Mouse (Mus musculus) stomach, embryonic 14.5 days (tissue): ENCODE results near the gene Park7. TPM values are rescaled to one million over a fixed set of nuclear protein-coding genes. Genes with fewer than 3 reads are reported as not detected.

Source experiments
- ATAC-seq: fragments of 200-750 bp; cut with Nextera tagmentation; 2 replicates; pipeline ENCODE4 v1.8.0; 2017; ENCODE audit warnings: low read depth, moderate TSS enrichment; ENCODE audit not compliant: insufficient number of reproducible peaks, insufficient read depth, low FRiP score
- H3K27ac ChIP-seq: fragments of 300-500 bp; sonication (generic); 2 replicates; pipeline ENCODE4 v1.5.1; 2014; ENCODE audit warnings: mild to moderate bottlenecking, low read length, moderate library complexity, mixed read lengths
- H3K27me3 ChIP-seq: fragments of 300-500 bp; sonication (generic); 2 replicates; pipeline ENCODE4 v1.6.1; 2014; ENCODE audit warnings: low read length, control low read depth, mixed read lengths; ENCODE audit not compliant: control insufficient read depth, insufficient read depth
- H3K36me3 ChIP-seq: fragments of 300-500 bp; sonication (generic); 2 replicates; pipeline ENCODE4 v1.6.1; 2014; ENCODE audit warnings: mild to moderate bottlenecking, control low read depth, low read length, moderate library complexity, mixed read lengths; ENCODE audit not compliant: control insufficient read depth, insufficient read depth
- H3K4me1 ChIP-seq: fragments of 300-500 bp; sonication (generic); 2 replicates; pipeline ENCODE4 v1.6.1; 2014; ENCODE audit warnings: low read length, control low read depth, mixed read lengths; ENCODE audit not compliant: control insufficient read depth, insufficient read depth
- H3K4me2 ChIP-seq: fragments of 300-500 bp; sonication (generic); replicated peaks from 2 replicates; pipeline ENCODE4 v1.6.1; 2014; ENCODE audit warnings: low read depth, low read length, control low read depth
- H3K4me3 ChIP-seq: fragments of 300-500 bp; sonication (generic); 2 replicates; pipeline ENCODE4 v1.5.1; 2014; ENCODE audit warnings: low read depth, low read length, control low read depth
- H3K9ac ChIP-seq: fragments of 300-500 bp; sonication (generic); replicated peaks from 2 replicates; pipeline ENCODE4 v1.6.1; 2014; ENCODE audit warnings: low read depth, mild to moderate bottlenecking, control low read depth, low read length, moderate library complexity, mixed read lengths
- H3K9me3 ChIP-seq: fragments of 300-500 bp; sonication (generic); 2 replicates; pipeline ENCODE4 v1.6.1; 2016; ENCODE audit warnings: low read depth, low read length, control low read depth; ENCODE audit not compliant: control insufficient read depth
- WGBS: fragments of 180-500 bp; shearing (Covaris S2); extraction: QIAGEN DNeasy Blood & Tissue Kit; methylation state at CpG from one replicate; pipeline ENCODE4 v1.1.7; 2014; 5-methylcytosine and 5-hydroxymethylcytosine counted together
- polyA plus RNA-seq: library from polyadenylated mRNA; unstranded; fragments of >200 nt; fragmentation: Nextera tagmentation; extraction: Ambion mirVana; gene quantifications from 2 replicates; pipeline ENCODE4 v1.2.1, GENCODE M21; 2014

Park7 gene
- polyA plus RNA-seq, 1 experiment from 2014 or later, result 440 TPM

GRCm38 (mm10) chr4:150853680-150854461, 60.4 kb downstream of the Park7 start, which contains the start of gene Errfi1:
Errfi1 (plus strand) TSS chr4:150853919.
- Histone ChIP-seq H3K36me3 (no peaks in the 10 kb centered on the region), H3K27me3 (no peaks in the 10 kb centered on the region), H3K4me1 (no peaks in the 10 kb centered on the region), H3K4me2 (peak within 1 kb of the TSS; percentile 52), H3K9ac (peak within 1 kb of the TSS; percentile 87; the same call in 1 of the 2 replicates), H3K4me3 (peak within 1 kb of the TSS; percentile 81), H3K9me3 (no peaks in the 10 kb centered on the region), H3K27ac (peak within 1 kb of the TSS; percentile 69)
- 46% methylated on average over 13 of the region's 13 CpGs for WGBS
- peak; percentile 71; the same call in 1 of the 2 replicates for ATAC-seq

GRCm38 (mm10) chr4:150852479-150852878, 61.8 kb downstream of the Park7 start:
- H3K27me3 ChIP-seq, result no peaks in the 10 kb centered on the region
- no peaks in the 10 kb centered on the region for H3K36me3 ChIP-seq
- H3K4me3 ChIP-seq, result no peak overlapping the region
- H3K4me2 ChIP-seq, result no peak overlapping the region
- peak overlapping the region; percentile 53; the same call in 1 of the 2 replicates for H3K27ac ChIP-seq
- no peak overlapping the region for H3K9ac ChIP-seq
- no peaks in the 10 kb centered on the region for H3K9me3 ChIP-seq
- no peaks in the 10 kb centered on the region for H3K4me1 ChIP-seq
- no peak for ATAC-seq
- WGBS, result 64% methylated on average over 4 of the region's 4 CpGs

- Histone ChIP-seq H3K4me2 (no peak overlapping the region), H3K9me3 (no peaks in the 10 kb centered on the region), H3K9ac (no peak overlapping the region), H3K36me3 (no peaks in the 10 kb centered on the region), H3K4me3 (no peak overlapping the region), H3K27me3 (no peaks in the 10 kb centered on the region), H3K4me1 (no peaks in the 10 kb centered on the region), H3K27ac (no peak overlapping the region)
- WGBS, result 38% methylated on average over 8 of the region's 8 CpGs
- no peak for ATAC-seq
Measured at GRCm38 (mm10) chr4:150852045-150852444, 62.2 kb downstream of the Park7 start.

- Histone ChIP-seq H3K9ac (no peak overlapping the region), H3K9me3 (no peaks in the 10 kb centered on the region), H3K4me3 (no peak overlapping the region), H3K4me1 (no peaks in the 10 kb centered on the region), H3K27me3 (no peaks in the 10 kb centered on the region), H3K27ac (no peak overlapping the region), H3K4me2 (no peak overlapping the region), H3K36me3 (no peaks in the 10 kb centered on the region)
- WGBS, result 83% methylated on average over 4 of the region's 4 CpGs
- ATAC-seq, result no peak
Measured at GRCm38 (mm10) chr4:150850893-150851292, 63.3 kb downstream of the Park7 start.

GRCm38 (mm10) chr4:150849964-150850363, 64.3 kb downstream of the Park7 start:
- Histone ChIP-seq H3K36me3 (no peaks in the 10 kb centered on the region), H3K9me3 (no peaks in the 10 kb centered on the region), H3K4me1 (no peaks in the 10 kb centered on the region), H3K27me3 (no peaks in the 10 kb centered on the region), H3K27ac (no peak overlapping the region), H3K9ac (no peak overlapping the region), H3K4me2 (no peak overlapping the region), H3K4me3 (no peak overlapping the region)
- no peak for ATAC-seq
- WGBS, result 50% methylated on average over 10 of the region's 10 CpGs

Other genes with a start within 250 kb of the Park7 start
- gene Errfi1, start 60.5 kb downstream of the Park7 start, polyA plus RNA-seq, result 36.4 and 37.3 TPM in 2 replicates
- gene Tnfrsf9, start 125 bp upstream of the Park7 start, polyA plus RNA-seq, result 0.80 and 0.97 TPM in 2 replicates
- gene Uts2, start 82.7 kb upstream of the Park7 start, polyA plus RNA-seq, result not detected in 2 replicates
- 8.1 and 9.1 TPM in 2 replicates for gene Per3, start 130.2 kb upstream of the Park7 start, polyA plus RNA-seq
- 97.5 and 121 TPM in 2 replicates for gene Vamp3, start 143.5 kb upstream of the Park7 start, polyA plus RNA-seq
- gene Gm13090, start 175.1 kb upstream of the Park7 start, polyA plus RNA-seq, result 0.35 TPM in 1 of 2 replicates, not detected in the other